Mouse (Mus musculus) myocyte (in vitro differentiated cells): Measurements from ENCODE around the gene Mroh2a.

Experiments
- E2F4 ChIP-seq: IDR thresholded peaks from one replicate; pipeline ENCODE4 v1.6.1; 2011; ENCODE audit warnings: mild to moderate bottlenecking, control low read depth, moderate library complexity; ENCODE audit not compliant: insufficient read depth
- MAX ChIP-seq: IDR thresholded peaks from one replicate; pipeline ENCODE4 v1.6.1; 2011; ENCODE audit warnings: low read depth, mild to moderate bottlenecking, control low read depth
- MYOG ChIP-seq, 3 experiments: IDR thresholded peaks; one replicate each; pipeline ENCODE4 v1.6.1; 2011; ENCODE audit warnings: control low read depth in 2 of 3, low read depth in 2 of 3, mild to moderate bottlenecking in 2 of 3; ENCODE audit not compliant: insufficient read length in 2 of 3, control insufficient read depth in 1 of 3, insufficient read depth in 1 of 3
- POLR2A ChIP-seq: IDR thresholded peaks from one replicate; pipeline ENCODE4 v1.6.1; 2011; ENCODE audit warnings: low read depth, mild to moderate bottlenecking, control low read depth, moderate library complexity; ENCODE audit not compliant: insufficient read length
- POLR2AphosphoS2 ChIP-seq: IDR thresholded peaks from one replicate; pipeline ENCODE4 v1.6.1; 2011; ENCODE audit warnings: low read depth, control low read depth; ENCODE audit not compliant: insufficient read length
- SRF ChIP-seq: IDR thresholded peaks from one replicate; pipeline ENCODE4 v1.6.1; 2011; ENCODE audit warnings: low read depth; ENCODE audit not compliant: control insufficient read depth, insufficient read length
- TCF12 ChIP-seq: IDR thresholded peaks from one replicate; pipeline ENCODE4 v1.6.1; 2011; ENCODE audit warnings: mild to moderate bottlenecking, control low read depth; ENCODE audit not compliant: poor library complexity, insufficient read depth, severe bottlenecking
- USF1 ChIP-seq: IDR thresholded peaks from one replicate; pipeline ENCODE4 v1.6.1; 2011; ENCODE audit warnings: low read depth, mild to moderate bottlenecking, control low read depth, moderate library complexity

GRCm38 (mm10) chr1:88298686-88299528 is 72.1 kb downstream of the Mroh2a start:
- TF ChIP-seq E2F4 (no peak), POLR2A (no peak), POLR2AphosphoS2 (no peak), SRF (no peak), TCF12 (no peak), MYOG (IDR thresholded peaks at IDR 0.05; ENCODE audit: control insufficient read depth in 1 of 3, insufficient read depth in 1 of 3, insufficient read length in 2 of 3, low read depth in 2 of 3) (no peak), MAX (no peak), USF1 (no peak)
